Mouse (Mus musculus) layer of hippocampus, postnatal 10 days (tissue): ENCODE results near the gene Dynlt1c. TPM values are rescaled to one million over a fixed set of nuclear protein-coding genes. Genes with fewer than 3 reads are reported as not detected.
"Not testable (repeated sequence)": the region's sequence is repeated elsewhere in the genome, so short reads cannot be mapped to it uniquely, and the experiment has no call there.

Experiments
- DNase-seq, 2 experiments: peaks; one replicate each; pipeline ENCODE4 v3.0.0; 2021; ENCODE audit warnings: low spot score in 2 of 2
- total RNA-seq, 2 experiments: library from RNA; stranded (reverse); gene quantifications; 2 replicates each; pipeline ENCODE4 v1.2.3; 2021

The Dynlt1c gene
- total RNA-seq, 2 experiments from 2014 or later, result 28.0 to 30.9 TPM

GRCm38 (mm10) chr17:6650904-6651565 lies 49.6 kb downstream of the Dynlt1c start:
- not testable (repeated sequence) for DNase-seq

- not testable (repeated sequence) for DNase-seq
Measured at GRCm38 (mm10) chr17:6653341-6653946, 52.0 kb downstream of the Dynlt1c start.

GRCm38 (mm10) chr17:6655087-6655511 lies 53.6 kb downstream of the Dynlt1c start:
- DNase-seq, result peak; percentile 60 to 74

GRCm38 (mm10) chr17:6655567-6656281 lies 54.3 kb downstream of the Dynlt1c start, which contains the start of gene Dynlt1f:
Gene Dynlt1f, minus strand, starts transcription at chr17:6655900.
- DNase-seq, result peak; percentile 64 to 72

- not testable (repeated sequence) for DNase-seq
Measured at GRCm38 (mm10) chr17:6656471-6656870, 55.0 kb downstream of the Dynlt1c start.

GRCm38 (mm10) chr17:6658801-6659200 lies 57.3 kb downstream of the Dynlt1c start, which contains the start of gene Sytl3:
Gene Sytl3, plus strand, starts transcription at chr17:6659093.
- not testable (repeated sequence) for DNase-seq

Other genes starting within 250 kb of the Dynlt1c start
- 100 to 1,000 TPM; 220 to 248 TPM for gene Dynlt1b, start 171.6 kb upstream of the Dynlt1c start, total RNA-seq
- gene Dynlt1f, start 54.2 kb downstream of the Dynlt1c start, total RNA-seq, result 100 to 1,000 TPM; 140 to 167 TPM
- under 1 TPM in 1 of 2 experiments, not detected in 1; 0.25 TPM for gene Sytl3, start 57.4 kb downstream of the Dynlt1c start, total RNA-seq
- 10 to 100 TPM; 51.0 to 56.6 TPM for gene Ezr, start 181.1 kb downstream of the Dynlt1c start, total RNA-seq